Mouse (Mus musculus): ENCODE measurements around the gene Capn7. TPM values are rescaled to one million over a fixed set of nuclear protein-coding genes. Genes with fewer than 3 reads are reported as not detected.
A peak's percentile ranks its signal among the peaks of the same experiment; 100 is the strongest.

Gene Capn7
- total RNA-seq, 1 experiment: 23.7 TPM

DNA sequence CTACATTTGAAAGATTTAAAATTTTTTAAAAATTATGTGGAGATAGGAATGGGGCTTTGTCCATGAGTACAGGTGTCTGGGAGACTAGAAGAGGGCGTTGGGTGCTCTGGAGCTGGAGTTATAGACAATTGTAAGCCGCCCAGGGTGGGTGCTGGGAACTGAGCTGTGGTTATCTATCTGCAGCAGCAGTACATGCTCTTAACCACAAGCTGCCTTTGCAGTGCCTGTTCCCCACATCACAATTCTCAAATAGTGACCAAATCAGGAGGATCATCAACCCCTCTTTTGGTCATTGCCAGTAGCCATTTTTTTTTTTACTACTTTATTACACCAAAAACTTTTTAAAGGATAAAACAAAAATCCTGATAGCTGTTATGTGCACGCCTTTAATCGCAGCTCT lies 28.2 kb downstream of the Capn7 start:
- peaks cover 8% of the 10 kb centered on the region for H3K36me3 ChIP-seq (ENCODE audit: control insufficient read depth, insufficient read depth, low read length, poor library complexity, severe bottlenecking)
- no peak for TF ChIP-seq ZC3H11A (IDR thresholded peaks at IDR 0.05; ENCODE audit: borderline replicate concordance, low read depth, low read length)
- no peak for TF ChIP-seq CHD2 (IDR thresholded peaks at IDR 0.05; ENCODE audit: low read depth, low read length)
- TF ChIP-seq HCFC1 (IDR thresholded peaks at IDR 0.05; ENCODE audit: borderline replicate concordance, insufficient read depth, low read length): no peak
- TF ChIP-seq MAFK (IDR thresholded peaks at IDR 0.05; ENCODE audit: insufficient read depth, low read depth, low read length): no peak
- TF ChIP-seq ZNF384 (IDR thresholded peaks at IDR 0.05; ENCODE audit: low read depth, low read length): no peak
- in situ Hi-C loops (cut with MboI; ENCODE audit: low sequenced_read_pairs in 2 of 2, unreplicated experiment in 2 of 2): no loop called here

DNA sequence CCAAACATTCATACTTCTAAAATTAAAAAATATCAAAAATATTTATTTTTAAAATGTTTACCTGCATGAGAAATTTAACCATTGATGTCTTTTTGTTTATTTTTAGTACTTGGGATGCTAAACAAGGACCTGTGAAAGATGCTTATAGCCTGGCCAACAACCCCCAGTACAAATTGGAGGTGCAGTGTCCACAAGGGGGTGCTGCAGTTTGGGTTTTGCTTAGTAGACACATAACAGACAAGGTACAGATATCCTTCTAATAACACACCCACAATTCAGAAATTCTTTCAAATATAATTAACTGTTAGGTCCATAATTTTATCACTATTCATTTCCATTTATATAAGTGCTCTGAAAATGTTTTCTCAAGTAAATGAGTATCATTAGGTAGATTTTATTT lies 28.9 kb downstream of the Capn7 start:
- no peak overlapping the region for H3K9ac ChIP-seq (ENCODE audit: insufficient read depth, low read depth, low read length, poor library complexity, severe bottlenecking)
- H3K27ac ChIP-seq (ENCODE audit: insufficient read depth, low read depth, low read length, poor library complexity, severe bottlenecking): no peak overlapping the region
- peaks cover 10% of the 10 kb centered on the region for H3K36me3 ChIP-seq (ENCODE audit: control insufficient read depth, insufficient read depth, low read length, poor library complexity, severe bottlenecking)
- H3K4me3 ChIP-seq (ENCODE audit: insufficient read depth in 1 of 2, low read depth in 1 of 2, low read length in 2 of 2, poor library complexity in 1 of 2, severe bottlenecking in 1 of 2): no peak overlapping the region
- in situ Hi-C loops (cut with MboI; ENCODE audit: low sequenced_read_pairs in 2 of 2, unreplicated experiment in 2 of 2): no loop called here
- TF ChIP-seq ZNF384 (IDR thresholded peaks at IDR 0.05; ENCODE audit: low read depth, low read length): peak; percentile 73
- peak; percentile 80 for TF ChIP-seq MAFK (IDR thresholded peaks at IDR 0.05; ENCODE audit: insufficient read depth, low read depth, low read length)
- TF ChIP-seq HCFC1 (IDR thresholded peaks at IDR 0.05; ENCODE audit: borderline replicate concordance, insufficient read depth, low read length): no peak
- peak; percentile 83 for TF ChIP-seq ZC3H11A (IDR thresholded peaks at IDR 0.05; ENCODE audit: borderline replicate concordance, low read depth, low read length)
- DNase-seq (ENCODE audit: low read depth, low spot score): peak; percentile 47
- no peaks in the 10 kb centered on the region for H3K4me1 ChIP-seq (ENCODE audit: control insufficient read depth in 2 of 2, insufficient read depth in 2 of 2, low read length in 2 of 2, poor library complexity in 1 of 2)
- H3K9me3 ChIP-seq (ENCODE audit: control insufficient read depth, insufficient read depth, low read depth, low read length): no peaks in the 10 kb centered on the region

More for the DNA sequence above, 28.2 kb downstream of the Capn7 start:
- Histone ChIP-seq H3K4me3 (ENCODE audit: insufficient read depth in 1 of 2, low read depth in 1 of 2, low read length in 2 of 2, poor library complexity in 1 of 2, severe bottlenecking in 1 of 2) (no peak overlapping the region), H3K4me1 (ENCODE audit: control insufficient read depth in 2 of 2, insufficient read depth in 2 of 2, low read length in 2 of 2, poor library complexity in 1 of 2) (no peaks in the 10 kb centered on the region), H3K9me3 (ENCODE audit: control insufficient read depth, insufficient read depth, low read depth, low read length) (no peaks in the 10 kb centered on the region), H3K9ac (ENCODE audit: insufficient read depth, low read depth, low read length, poor library complexity, severe bottlenecking) (no peak overlapping the region), H3K27ac (ENCODE audit: insufficient read depth, low read depth, low read length, poor library complexity, severe bottlenecking) (no peak overlapping the region)
- DNase-seq (ENCODE audit: low read depth, low spot score): no peak

DNA sequence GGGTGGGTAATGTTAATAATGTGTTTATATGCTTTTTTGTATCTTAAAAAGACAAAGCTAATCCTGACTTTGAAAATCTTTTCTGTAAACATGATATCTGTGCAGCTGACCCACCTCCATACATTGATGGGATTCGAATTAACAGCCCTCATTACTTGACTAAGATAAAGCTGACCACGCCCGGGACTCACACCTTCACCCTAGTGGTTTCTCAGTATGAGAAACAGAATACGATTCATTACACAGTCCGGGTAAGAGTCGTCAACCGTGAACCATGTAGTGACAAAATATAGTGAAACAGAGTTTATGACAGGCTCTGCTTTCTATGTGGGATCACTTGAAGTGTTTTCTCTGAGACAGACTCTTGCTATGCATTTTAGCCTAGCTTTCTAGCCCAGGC lies 31.5 kb downstream of the Capn7 start:
- H3K4me3 ChIP-seq (ENCODE audit: insufficient read depth in 1 of 2, low read depth in 1 of 2, low read length in 2 of 2, poor library complexity in 1 of 2, severe bottlenecking in 1 of 2): no peak overlapping the region
- H3K27ac ChIP-seq (ENCODE audit: insufficient read depth, low read depth, low read length, poor library complexity, severe bottlenecking): no peak overlapping the region
- H3K9me3 ChIP-seq (ENCODE audit: control insufficient read depth, insufficient read depth, low read depth, low read length): no peaks in the 10 kb centered on the region
- in situ Hi-C loops (cut with MboI; ENCODE audit: low sequenced_read_pairs in 2 of 2, unreplicated experiment in 2 of 2): no loop called here
- no peaks in the 10 kb centered on the region for H3K4me1 ChIP-seq (ENCODE audit: control insufficient read depth in 2 of 2, insufficient read depth in 2 of 2, low read length in 2 of 2, poor library complexity in 1 of 2)
- no peak for TF ChIP-seq ZC3H11A (IDR thresholded peaks at IDR 0.05; ENCODE audit: borderline replicate concordance, low read depth, low read length)
- TF ChIP-seq CHD2 (IDR thresholded peaks at IDR 0.05; ENCODE audit: low read depth, low read length): no peak
- no peak for TF ChIP-seq ZNF384 (IDR thresholded peaks at IDR 0.05; ENCODE audit: low read depth, low read length)
- no peak for TF ChIP-seq HCFC1 (IDR thresholded peaks at IDR 0.05; ENCODE audit: borderline replicate concordance, insufficient read depth, low read length)
- TF ChIP-seq MAFK (IDR thresholded peaks at IDR 0.05; ENCODE audit: insufficient read depth, low read depth, low read length): no peak
- no peak for DNase-seq (ENCODE audit: low read depth, low spot score)
- H3K36me3 ChIP-seq (ENCODE audit: control insufficient read depth, insufficient read depth, low read length, poor library complexity, severe bottlenecking): peaks cover 10% of the 10 kb centered on the region
- H3K9ac ChIP-seq (ENCODE audit: insufficient read depth, low read depth, low read length, poor library complexity, severe bottlenecking): no peak overlapping the region

DNA sequence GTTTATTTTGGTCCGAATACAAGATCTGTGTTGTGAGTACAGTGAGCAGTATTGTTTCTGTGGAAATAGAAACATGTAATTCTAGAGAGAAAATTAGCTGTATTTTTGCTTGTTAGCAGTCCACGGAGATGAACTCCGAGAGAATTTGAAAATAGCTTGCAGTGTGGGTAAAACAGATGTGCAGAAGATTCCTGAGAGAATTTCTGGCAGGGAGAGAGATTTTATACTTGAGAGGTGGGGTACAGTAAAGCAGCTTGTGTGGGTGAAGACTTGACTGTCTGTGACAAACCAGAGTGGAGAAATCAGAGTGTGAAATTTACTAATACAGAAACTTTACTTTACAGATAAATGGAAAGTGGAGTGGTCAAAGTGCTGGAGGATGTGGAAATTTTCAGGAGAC lies 32.9 kb downstream of the Capn7 start:
- no peak for DNase-seq (ENCODE audit: low read depth, low spot score)
- Histone ChIP-seq H3K4me1 (ENCODE audit: control insufficient read depth in 2 of 2, insufficient read depth in 2 of 2, low read length in 2 of 2, poor library complexity in 1 of 2) (no peaks in the 10 kb centered on the region), H3K27ac (ENCODE audit: insufficient read depth, low read depth, low read length, poor library complexity, severe bottlenecking) (no peak overlapping the region), H3K9me3 (ENCODE audit: control insufficient read depth, insufficient read depth, low read depth, low read length) (no peaks in the 10 kb centered on the region), H3K4me3 (ENCODE audit: insufficient read depth in 1 of 2, low read depth in 1 of 2, low read length in 2 of 2, poor library complexity in 1 of 2, severe bottlenecking in 1 of 2) (no peak overlapping the region), H3K9ac (ENCODE audit: insufficient read depth, low read depth, low read length, poor library complexity, severe bottlenecking) (no peak overlapping the region), H3K36me3 (ENCODE audit: control insufficient read depth, insufficient read depth, low read length, poor library complexity, severe bottlenecking) (peaks cover 6% of the 10 kb centered on the region)
- in situ Hi-C loops (cut with MboI; ENCODE audit: low sequenced_read_pairs in 2 of 2, unreplicated experiment in 2 of 2): no loop called here
- TF ChIP-seq CHD2 (IDR thresholded peaks at IDR 0.05; ENCODE audit: low read depth, low read length) (no peak), ZNF384 (IDR thresholded peaks at IDR 0.05; ENCODE audit: low read depth, low read length) (no peak), HCFC1 (IDR thresholded peaks at IDR 0.05; ENCODE audit: borderline replicate concordance, insufficient read depth, low read length) (no peak), MAFK (IDR thresholded peaks at IDR 0.05; ENCODE audit: insufficient read depth, low read depth, low read length) (no peak), ZC3H11A (IDR thresholded peaks at IDR 0.05; ENCODE audit: borderline replicate concordance, low read depth, low read length) (no peak)

DNA sequence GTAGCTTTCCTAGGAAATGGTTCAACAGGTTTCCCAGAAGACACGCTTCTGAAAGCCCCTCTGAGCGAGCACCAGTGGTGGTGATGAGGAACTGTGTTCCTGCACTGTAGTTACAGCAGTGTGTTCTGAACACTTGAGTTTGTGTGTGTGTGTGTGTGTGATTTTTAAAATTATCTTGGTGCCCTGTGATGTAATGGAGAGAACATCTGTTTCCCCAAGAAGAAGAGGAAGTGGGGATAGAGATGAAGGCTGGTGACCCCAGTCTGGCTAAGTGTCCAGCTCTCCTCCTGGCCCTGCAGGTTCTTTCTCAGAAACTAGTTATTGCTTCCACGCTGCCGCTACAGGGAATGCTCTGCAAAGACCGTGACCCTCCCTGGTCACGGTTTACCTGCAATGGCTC lies 38.0 kb downstream of the Capn7 start:
- Histone ChIP-seq H3K36me3 (ENCODE audit: control insufficient read depth, insufficient read depth, low read length, poor library complexity, severe bottlenecking) (peaks cover 7% of the 10 kb centered on the region), H3K4me1 (ENCODE audit: control insufficient read depth in 2 of 2, insufficient read depth in 2 of 2, low read length in 2 of 2, poor library complexity in 1 of 2) (no peaks in the 10 kb centered on the region), H3K9ac (ENCODE audit: insufficient read depth, low read depth, low read length, poor library complexity, severe bottlenecking) (no peak overlapping the region), H3K27ac (ENCODE audit: insufficient read depth, low read depth, low read length, poor library complexity, severe bottlenecking) (no peak overlapping the region), H3K9me3 (ENCODE audit: control insufficient read depth, insufficient read depth, low read depth, low read length) (no peaks in the 10 kb centered on the region), H3K4me3 (ENCODE audit: insufficient read depth in 1 of 2, low read depth in 1 of 2, low read length in 2 of 2, poor library complexity in 1 of 2, severe bottlenecking in 1 of 2) (no peak overlapping the region)
- no peak for DNase-seq (ENCODE audit: low read depth, low spot score)
- in situ Hi-C loops (cut with MboI; ENCODE audit: low sequenced_read_pairs in 2 of 2, unreplicated experiment in 2 of 2): no loop called here
- TF ChIP-seq ZNF384 (IDR thresholded peaks at IDR 0.05; ENCODE audit: low read depth, low read length): no peak
- no peak for TF ChIP-seq CHD2 (IDR thresholded peaks at IDR 0.05; ENCODE audit: low read depth, low read length)
- TF ChIP-seq MAFK (IDR thresholded peaks at IDR 0.05; ENCODE audit: insufficient read depth, low read depth, low read length): no peak
- no peak for TF ChIP-seq HCFC1 (IDR thresholded peaks at IDR 0.05; ENCODE audit: borderline replicate concordance, insufficient read depth, low read length)
- TF ChIP-seq ZC3H11A (IDR thresholded peaks at IDR 0.05; ENCODE audit: borderline replicate concordance, low read depth, low read length): no peak

Measured in ES-E14 (cell line).